Mouse (Mus musculus) left cerebral cortex, adult 8-10 months (tissue): Measurements from ENCODE around the gene Crat. TPM values are rescaled to one million over a fixed set of nuclear protein-coding genes. Genes with fewer than 3 reads are reported as not detected.

ENCODE experiments used
- DNase-seq, 2 experiments: peaks; one replicate each; pipeline ENCODE4 v3.0.0; 2022; ENCODE audit warnings: low spot score in 2 of 2
- total RNA-seq, 4 experiments: library from RNA; stranded (reverse); gene quantifications; 2 replicates each; pipeline ENCODE4 v1.2.4; 2022

Gene Crat
- total RNA-seq, 4 experiments from 2014 or later: 52.0 to 65.8 (median 62.6) TPM

- peak in 1 of 2 experiments; percentile 21 for DNase-seq
Observed at GRCm38 (mm10) chr2:30408452-30409100, 7.0 kb downstream of the Crat start.

GRCm38 (mm10) chr2:30407778-30408177, 7.8 kb downstream of the Crat start:
- no peak for DNase-seq

DNA sequence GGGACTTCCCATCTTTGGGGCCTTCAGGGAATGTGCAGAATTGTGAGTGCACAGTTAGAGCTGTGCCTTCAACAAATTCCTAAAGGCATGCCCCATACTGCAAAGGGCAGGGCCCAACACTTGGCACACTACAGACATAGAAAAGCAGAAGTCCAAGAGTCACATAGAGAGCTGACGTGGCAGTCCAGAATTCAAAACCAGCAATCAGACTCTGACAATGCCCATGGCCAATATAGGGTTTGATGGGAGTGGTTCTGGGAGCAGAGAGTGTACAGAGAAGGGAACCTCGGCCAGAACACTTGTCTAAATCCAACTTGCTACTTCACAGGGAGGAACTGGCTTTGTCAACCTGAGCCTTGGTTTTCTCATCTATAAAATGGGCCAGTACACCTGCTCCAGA, 8.4 kb downstream of the Crat start:
- no peak for DNase-seq

- DNase-seq: no peak
Observed at GRCm38 (mm10) chr2:30403870-30404269, 11.7 kb downstream of the Crat start.

GRCm38 (mm10) chr2:30402843-30403242, 12.8 kb downstream of the Crat start:
- no peak for DNase-seq

DNA sequence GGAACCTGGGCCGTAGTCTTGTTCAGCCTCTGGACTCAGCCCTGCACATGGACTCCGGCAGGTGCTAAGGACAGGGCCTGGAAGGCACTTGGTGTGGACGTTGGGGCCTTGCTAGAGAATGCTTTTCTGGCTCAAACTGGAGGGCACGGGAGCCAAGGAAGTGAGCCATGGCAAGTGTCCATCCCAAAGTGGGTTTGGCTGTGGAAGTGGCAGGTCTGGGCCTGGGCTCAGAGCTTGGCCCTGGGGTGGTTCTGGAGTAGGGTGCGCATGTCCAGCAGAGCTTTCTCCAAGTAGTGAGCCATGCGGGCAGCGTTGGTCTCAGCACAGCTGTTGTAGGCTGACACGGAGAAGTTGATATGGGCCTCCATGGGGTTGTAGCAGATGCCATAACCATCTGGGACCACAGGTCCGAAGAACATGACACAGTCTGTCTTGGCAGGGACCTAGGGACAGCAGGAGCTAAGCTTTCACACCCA, 13.2 kb downstream of the Crat start:
- DNase-seq: no peak

DNA sequence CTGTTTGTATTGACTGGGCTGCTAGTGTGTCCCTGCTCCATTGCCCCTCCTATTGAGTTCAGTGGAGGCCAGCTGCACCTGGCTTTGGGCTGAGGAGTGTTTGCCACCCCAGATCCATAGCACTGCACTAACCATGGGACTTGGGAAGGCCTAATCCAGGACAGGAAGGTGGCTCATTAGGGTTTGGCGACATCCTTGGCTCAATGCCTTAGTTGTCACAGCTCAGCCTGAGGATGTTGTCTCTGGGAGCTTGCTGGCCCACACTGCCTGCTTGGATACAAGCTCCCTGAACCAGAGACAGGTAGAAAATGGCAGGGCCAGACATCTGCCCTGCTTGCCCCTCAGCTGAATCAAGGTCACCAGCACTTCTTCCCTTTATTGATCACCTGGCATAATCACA, 14.0 kb downstream of the Crat start:
- no peak for DNase-seq

- no peak for DNase-seq
Observed at GRCm38 (mm10) chr2:30399191-30400171, 16.1 kb downstream of the Crat start.

DNA sequence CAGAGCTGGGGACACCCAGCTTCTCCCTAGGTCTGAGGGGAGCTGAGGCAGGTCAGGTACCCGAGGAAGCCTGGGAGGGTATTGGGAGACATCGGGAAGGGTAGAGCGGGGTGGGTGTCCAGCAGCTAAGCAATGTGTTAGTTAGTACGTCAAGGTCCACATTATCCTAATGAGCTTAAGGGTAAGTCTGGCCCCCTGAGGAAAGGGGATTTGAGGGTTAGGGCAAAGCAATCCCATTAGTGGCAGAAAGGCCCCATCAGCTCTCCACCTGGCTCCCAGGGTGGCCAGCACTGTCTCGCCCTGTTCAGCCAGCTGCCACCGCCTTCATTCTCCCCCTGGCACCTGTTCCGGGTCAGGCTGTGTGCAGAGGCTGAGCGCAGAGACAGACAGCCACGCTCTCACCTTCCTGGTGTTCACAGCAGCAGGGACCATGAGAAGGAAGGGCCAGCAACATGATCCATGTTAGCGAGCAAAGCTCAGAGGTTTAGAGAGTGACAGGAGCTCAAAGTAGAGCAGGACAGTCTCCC, 17.6 kb downstream of the Crat start:
- no peak for DNase-seq

- no peak for DNase-seq
Observed at GRCm38 (mm10) chr2:30396246-30396645, 19.4 kb downstream of the Crat start.

- DNase-seq: no peak
Observed at GRCm38 (mm10) chr2:30395757-30396156, 19.9 kb downstream of the Crat start.

DNA sequence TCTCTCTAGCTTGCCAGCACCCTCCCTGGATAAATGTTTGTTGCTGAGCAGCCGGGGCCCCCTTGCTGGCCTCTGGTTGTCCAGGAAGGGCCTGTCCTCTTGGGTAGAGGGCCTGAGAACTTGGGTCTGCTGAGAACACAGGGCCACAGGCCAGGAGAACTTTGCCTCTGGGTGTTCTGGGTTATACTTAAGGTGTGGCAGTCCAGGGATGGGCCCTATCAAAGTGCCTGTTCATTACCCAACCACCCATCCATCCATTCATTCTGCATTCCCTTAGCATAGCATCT, 22.3 kb downstream of the Crat start:
- no peak for DNase-seq

GRCm38 (mm10) chr2:30392577-30393369, 22.8 kb downstream of the Crat start:
- peak; percentile 48 to 64 for DNase-seq

- DNase-seq: peak; percentile 92 to 99
Observed at GRCm38 (mm10) chr2:30392114-30392576, 23.5 kb downstream of the Crat start, which contains the start of gene Dolpp1. Dolpp1 (plus strand) TSS chr2:30392254.

- no peak for DNase-seq
Observed at GRCm38 (mm10) chr2:30389000-30389399, 26.6 kb downstream of the Crat start.

DNA sequence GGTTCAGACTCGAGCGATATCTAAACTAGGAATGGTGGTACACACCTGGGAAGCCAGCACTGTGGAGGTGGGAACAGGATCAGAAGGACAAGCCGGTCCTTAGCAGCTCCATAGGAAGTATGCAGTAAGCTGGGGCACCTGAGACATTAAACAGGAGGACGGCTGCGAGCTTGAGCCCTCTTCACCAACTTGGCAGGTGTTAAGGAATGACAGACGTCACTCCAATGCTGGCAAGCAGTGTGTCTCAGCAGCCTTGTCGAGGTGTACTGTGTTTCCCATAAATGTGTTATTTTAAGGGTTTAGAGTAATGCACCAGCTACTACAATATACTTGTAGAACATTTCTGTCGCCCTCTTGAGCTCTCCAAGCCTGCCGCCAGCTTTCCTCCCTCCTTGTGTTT, 28.7 kb downstream of the Crat start:
- no peak for DNase-seq

DNA sequence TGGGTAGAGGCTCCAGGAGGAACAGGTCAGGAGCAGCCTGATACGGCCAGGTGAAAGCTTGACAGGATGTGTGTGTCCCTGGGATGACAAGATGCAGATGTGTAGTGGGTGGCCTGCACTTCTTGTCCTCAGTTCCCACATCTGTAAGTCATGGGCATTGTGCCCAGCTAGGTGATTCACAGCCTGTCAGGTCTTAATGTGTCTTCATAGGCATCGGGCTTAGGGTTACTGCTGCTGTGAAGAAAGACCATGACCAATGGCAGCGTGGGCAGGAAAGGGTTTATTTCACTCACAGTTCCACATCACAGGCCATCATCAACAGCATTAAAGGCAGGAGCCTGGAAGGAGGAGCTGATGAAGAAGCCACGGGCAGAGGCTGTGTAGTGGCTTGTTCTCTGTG, 30.0 kb downstream of the Crat start:
- DNase-seq: no peak

- no peak for DNase-seq
Observed at GRCm38 (mm10) chr2:30384814-30385213, 30.8 kb downstream of the Crat start.

- no peak for DNase-seq
Observed at GRCm38 (mm10) chr2:30381377-30381725, 34.3 kb downstream of the Crat start.

- DNase-seq: no peak
Observed at GRCm38 (mm10) chr2:30380564-30381376, 34.8 kb downstream of the Crat start.

DNA sequence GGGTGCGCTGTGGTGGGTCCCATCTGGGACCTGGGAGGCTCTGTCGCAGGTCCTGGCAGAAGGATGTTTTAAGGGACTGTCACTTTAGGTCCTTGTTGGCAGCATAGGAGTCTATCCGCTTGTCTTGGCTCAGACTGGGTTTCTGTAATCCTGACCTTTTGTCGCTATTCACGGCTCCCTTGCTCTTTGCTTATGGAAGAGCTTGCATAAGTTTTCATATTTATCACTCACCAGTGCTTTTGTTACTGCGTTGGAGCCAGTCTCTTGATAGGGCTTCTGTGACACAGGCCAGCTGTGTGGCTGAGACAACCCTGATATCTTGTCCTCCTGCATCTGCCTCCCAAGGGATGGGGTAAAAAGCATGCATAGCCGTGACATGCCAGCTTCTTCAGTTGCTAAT, 36.3 kb downstream of the Crat start:
- DNase-seq: no peak
